Mouse (Mus musculus) lung, embryonic 15.5 days (tissue): ENCODE results near the gene Aif1. TPM values are rescaled to one million over a fixed set of nuclear protein-coding genes. Genes with fewer than 3 reads are reported as not detected.
A peak's percentile ranks its signal among the peaks of the same experiment; 100 is the strongest.

ENCODE experiments used
- ATAC-seq: fragments of 200-750 bp; cut with Nextera tagmentation; 2 replicates; pipeline ENCODE4 v1.8.0; 2017; ENCODE audit warnings: moderate number of reproducible peaks, borderline replicate concordance; ENCODE audit not compliant: low FRiP score, low TSS enrichment; ENCODE audit errors: extremely low read depth
- H3K27ac ChIP-seq: fragments of 300-500 bp; sonication (generic); 2 replicates; pipeline ENCODE4 v1.5.1; 2015; ENCODE audit warnings: moderate library complexity, mild to moderate bottlenecking, inconsistent platforms
- H3K27me3 ChIP-seq: fragments of 300-500 bp; sonication (generic); 2 replicates; pipeline ENCODE4 v1.6.1; 2015; ENCODE audit warnings: inconsistent platforms
- H3K36me3 ChIP-seq: fragments of 300-500 bp; sonication (generic); 2 replicates; pipeline ENCODE4 v1.6.1; 2015; ENCODE audit warnings: inconsistent platforms
- H3K4me1 ChIP-seq: fragments of 300-500 bp; sonication (generic); 2 replicates; pipeline ENCODE4 v1.6.1; 2015; ENCODE audit warnings: inconsistent platforms
- H3K4me2 ChIP-seq: fragments of 300-500 bp; sonication (generic); 2 replicates; pipeline ENCODE4 v1.6.1; 2015; ENCODE audit warnings: inconsistent platforms, mild to moderate bottlenecking, moderate library complexity
- H3K4me3 ChIP-seq: fragments of 300-500 bp; sonication (generic); 2 replicates; pipeline ENCODE4 v1.5.1; 2015; ENCODE audit warnings: mild to moderate bottlenecking, inconsistent platforms
- H3K9ac ChIP-seq: fragments of 300-500 bp; sonication (generic); 2 replicates; pipeline ENCODE4 v1.6.1; 2015; ENCODE audit warnings: inconsistent platforms
- H3K9me3 ChIP-seq: fragments of 300-500 bp; sonication (generic); 2 replicates; pipeline ENCODE4 v1.6.1; 2016; ENCODE audit warnings: inconsistent platforms
- WGBS: fragments of 180-500 bp; shearing (Covaris S2); methylation state at CpG from one replicate; pipeline ENCODE4 v1.1.7; 2015; 5-methylcytosine and 5-hydroxymethylcytosine counted together
- polyA plus RNA-seq: library from polyadenylated mRNA; unstranded; fragments of >200 nt; fragmentation: Nextera tagmentation; extraction: Ambion mirVana; gene quantifications from 2 replicates; pipeline ENCODE4 v1.2.1, GENCODE M21; 2015

Gene Aif1
- polyA plus RNA-seq, 1 experiment from 2014 or later: 6.9 TPM

DNA sequence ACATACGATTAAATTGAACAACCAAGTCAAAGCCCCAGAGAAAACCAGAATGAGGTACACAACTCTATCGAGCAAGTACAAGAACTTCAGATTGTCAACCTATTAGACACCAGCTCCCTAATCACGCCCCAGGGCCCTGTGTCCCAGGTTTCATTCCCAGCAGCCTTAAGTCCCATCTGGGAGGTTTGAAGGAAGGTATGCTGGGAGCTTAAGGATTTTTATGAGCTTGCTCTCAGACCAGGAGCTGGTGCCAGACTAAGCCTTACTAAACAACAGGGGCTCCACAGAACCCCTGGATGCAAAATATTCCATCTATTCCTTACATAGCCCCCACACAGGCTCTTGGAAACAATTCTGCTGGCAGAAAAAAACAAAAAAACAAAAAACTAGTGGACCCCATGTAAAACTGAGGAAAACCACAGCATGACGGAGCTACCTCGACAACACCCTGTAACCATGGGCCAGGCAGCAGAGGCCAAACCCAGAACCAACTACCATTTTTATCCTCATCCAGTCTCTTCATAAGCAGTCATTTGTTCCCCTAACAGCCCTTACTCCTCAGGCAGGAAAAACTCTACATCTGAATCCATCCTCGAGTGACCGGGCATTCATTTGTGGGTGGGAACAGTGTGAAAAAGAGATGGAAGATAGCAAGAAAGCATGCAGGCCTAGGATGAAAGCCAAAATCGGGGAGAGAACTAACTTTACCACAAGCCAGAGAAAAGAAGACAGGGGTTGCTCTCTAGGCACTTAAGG lies 12.4 kb downstream of the Aif1 start:
- H3K4me1 ChIP-seq: peaks cover 29% of the 10 kb centered on the region
- no peaks in the 10 kb centered on the region for H3K9me3 ChIP-seq
- peak overlapping the region; percentile 90 for H3K4me3 ChIP-seq
- 5% methylated on average over 8 of the region's 8 CpGs for WGBS
- ATAC-seq: no peak
- H3K9ac ChIP-seq: peak overlapping the region; percentile 97
- peaks cover 35% of the 10 kb centered on the region for H3K36me3 ChIP-seq
- peak overlapping the region; percentile 94 for H3K27ac ChIP-seq
- peak overlapping the region; percentile 89 for H3K4me2 ChIP-seq
- no peaks in the 10 kb centered on the region for H3K27me3 ChIP-seq

DNA sequence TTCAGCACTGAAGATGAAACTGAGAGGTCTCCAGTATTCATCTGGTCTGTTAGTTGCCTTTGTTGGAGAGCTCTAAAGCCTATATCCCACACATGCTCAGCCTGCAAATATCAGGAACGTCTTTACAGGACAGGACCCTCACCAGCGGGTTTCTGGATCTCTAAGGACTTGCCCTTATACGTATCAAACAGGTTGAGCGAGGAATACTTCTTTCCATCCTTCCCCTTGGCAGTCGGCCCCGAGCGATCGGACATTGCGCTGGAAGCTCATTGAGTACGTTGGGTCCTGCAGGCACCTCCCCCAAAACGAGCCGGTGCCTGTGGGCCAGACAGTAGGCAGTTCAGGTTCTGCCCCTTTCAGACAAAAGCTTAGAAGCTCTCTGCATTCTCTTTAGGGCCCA lies 13.1 kb downstream of the Aif1 start:
- H3K4me2 ChIP-seq: peak overlapping the region; percentile 89
- peaks cover 43% of the 10 kb centered on the region for H3K36me3 ChIP-seq
- peak overlapping the region; percentile 97 for H3K9ac ChIP-seq
- peak overlapping the region; percentile 90 for H3K4me3 ChIP-seq
- ATAC-seq: no peak
- no peaks in the 10 kb centered on the region for H3K27me3 ChIP-seq
- H3K9me3 ChIP-seq: no peaks in the 10 kb centered on the region
- H3K27ac ChIP-seq: no peak overlapping the region
- WGBS: 16% methylated on average over 12 of the region's 12 CpGs
- H3K4me1 ChIP-seq: peaks cover 29% of the 10 kb centered on the region

GRCm38 (mm10) chr17:35162121-35162520 lies 13.7 kb downstream of the Aif1 start:
- Histone ChIP-seq H3K27ac (no peak overlapping the region), H3K36me3 (peaks cover 49% of the 10 kb centered on the region), H3K4me3 (peak overlapping the region; percentile 90), H3K27me3 (no peaks in the 10 kb centered on the region), H3K9ac (peak overlapping the region; percentile 97; the same call in 1 of the 2 replicates), H3K9me3 (no peaks in the 10 kb centered on the region), H3K4me1 (peaks cover 29% of the 10 kb centered on the region), H3K4me2 (peak overlapping the region; percentile 89)
- 52% methylated on average over 14 of the region's 14 CpGs for WGBS
- ATAC-seq: no peak

- Histone ChIP-seq H3K27me3 (no peaks in the 10 kb centered on the region), H3K36me3 (peaks cover 56% of the 10 kb centered on the region), H3K4me3 (no peak overlapping the region), H3K4me2 (no peak overlapping the region), H3K27ac (no peak overlapping the region), H3K9ac (no peak overlapping the region), H3K4me1 (peaks cover 25% of the 10 kb centered on the region), H3K9me3 (no peaks in the 10 kb centered on the region)
- no peak for ATAC-seq
- WGBS: 80% methylated on average over 11 of the region's 11 CpGs
These were observed 14.4 kb downstream of the Aif1 start for GRCm38 (mm10) chr17:35161421-35161820.

DNA sequence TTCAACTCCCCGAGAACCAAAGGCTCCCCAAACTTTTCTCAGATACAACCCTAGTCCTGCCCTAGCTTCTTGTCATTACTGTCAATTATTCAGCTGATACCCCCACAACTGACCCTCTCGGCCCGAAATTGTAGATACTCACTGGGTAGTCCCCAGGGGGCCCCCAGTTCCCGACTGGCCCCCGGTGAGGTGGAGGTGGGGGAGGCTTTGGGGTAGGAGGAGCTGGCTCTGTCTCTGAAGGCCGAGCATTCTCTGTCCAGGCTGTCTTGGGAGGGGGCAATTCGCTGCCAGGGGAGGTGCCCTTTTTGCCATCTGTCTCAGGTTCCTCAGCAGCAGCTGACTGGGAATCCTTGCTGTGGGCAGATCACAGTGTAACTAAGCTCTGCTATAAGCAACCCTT lies 16.2 kb downstream of the Aif1 start:
- Histone ChIP-seq H3K9me3 (no peaks in the 10 kb centered on the region), H3K4me3 (no peak overlapping the region), H3K27ac (no peak overlapping the region), H3K4me2 (no peak overlapping the region), H3K36me3 (peaks cover 74% of the 10 kb centered on the region), H3K27me3 (no peaks in the 10 kb centered on the region), H3K9ac (no peak overlapping the region), H3K4me1 (peaks cover 16% of the 10 kb centered on the region)
- no peak for ATAC-seq
- 80% methylated on average over 7 of the region's 7 CpGs for WGBS

GRCm38 (mm10) chr17:35158850-35159593 lies 16.8 kb downstream of the Aif1 start:
- 88% methylated on average over 16 of the region's 16 CpGs for WGBS
- Histone ChIP-seq H3K4me3 (no peak overlapping the region), H3K4me1 (peaks cover 16% of the 10 kb centered on the region), H3K27me3 (no peaks in the 10 kb centered on the region), H3K9me3 (no peaks in the 10 kb centered on the region), H3K9ac (no peak overlapping the region), H3K36me3 (peaks cover 80% of the 10 kb centered on the region), H3K27ac (no peak overlapping the region), H3K4me2 (no peak overlapping the region)
- ATAC-seq: no peak

DNA sequence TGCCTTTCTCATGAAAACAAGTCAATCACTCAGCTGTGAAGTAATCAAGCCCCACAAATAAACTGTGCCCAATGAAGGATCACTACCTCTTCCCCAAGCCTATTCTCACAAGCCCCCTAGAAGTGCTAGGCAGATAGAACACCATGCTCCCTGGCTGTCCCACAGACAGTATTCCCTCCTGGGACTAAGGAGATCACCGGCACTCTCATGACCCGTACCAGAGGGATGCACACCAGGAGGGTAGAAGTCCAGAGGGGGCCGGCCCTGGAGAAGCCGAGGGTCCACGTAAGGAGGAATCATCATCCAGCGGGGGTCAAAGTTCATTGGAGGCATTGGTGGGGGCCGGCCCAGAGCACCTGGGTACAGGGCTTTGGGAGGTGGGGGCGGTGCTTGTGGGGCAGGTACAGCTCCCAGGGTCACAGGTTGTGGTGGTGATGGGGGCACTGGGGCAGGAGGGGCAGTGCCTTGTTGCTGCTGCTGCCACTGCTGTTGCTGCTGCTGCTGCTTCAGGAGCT lies 18.1 kb downstream of the Aif1 start:
- peaks cover 93% of the 10 kb centered on the region for H3K36me3 ChIP-seq
- 98% methylated on average over 8 of the region's 8 CpGs for WGBS
- H3K4me3 ChIP-seq: no peak overlapping the region
- no peak for ATAC-seq
- no peak overlapping the region for H3K9ac ChIP-seq
- H3K9me3 ChIP-seq: no peaks in the 10 kb centered on the region
- H3K4me1 ChIP-seq: peaks cover 13% of the 10 kb centered on the region
- no peaks in the 10 kb centered on the region for H3K27me3 ChIP-seq
- no peak overlapping the region for H3K4me2 ChIP-seq
- no peak overlapping the region for H3K27ac ChIP-seq

GRCm38 (mm10) chr17:35157254-35157653 lies 18.6 kb downstream of the Aif1 start:
- Histone ChIP-seq H3K36me3 (peaks cover 97% of the 10 kb centered on the region), H3K9ac (no peak overlapping the region)

DNA sequence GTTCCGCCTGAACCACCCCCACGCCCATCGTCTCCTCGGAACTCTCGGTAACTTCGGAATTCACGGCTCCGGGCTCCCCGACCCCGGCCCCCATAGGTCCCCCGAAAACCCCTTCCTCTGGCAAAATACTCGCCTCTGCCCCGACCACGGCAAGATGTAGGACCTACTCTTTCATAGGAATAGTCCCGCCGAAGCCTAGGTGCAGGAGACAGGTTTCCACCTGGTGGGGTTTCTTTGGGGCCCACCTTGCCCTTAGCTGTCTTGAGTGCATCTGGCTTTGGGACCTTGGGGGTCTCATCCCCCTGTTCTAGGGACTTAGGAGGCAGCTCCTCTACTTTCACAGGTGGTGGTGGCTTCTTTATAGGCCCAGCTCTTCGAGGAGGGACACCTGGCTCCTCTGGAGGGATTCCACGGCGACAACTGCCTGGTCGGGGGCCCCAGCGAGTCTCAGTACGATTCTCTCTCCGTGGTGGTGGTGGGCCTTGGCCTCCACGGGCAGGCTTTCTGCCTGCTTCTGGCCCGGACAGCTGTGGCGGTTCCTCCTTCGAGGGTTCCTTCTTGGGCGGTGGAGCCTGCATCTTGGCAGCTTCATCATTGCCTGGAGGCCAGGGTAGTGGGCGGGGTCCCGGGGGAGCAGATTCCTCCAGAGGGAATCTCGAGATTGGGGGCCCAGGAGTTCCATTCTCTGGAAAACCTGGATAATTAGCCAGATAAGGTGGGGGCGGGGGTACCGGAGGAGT lies 19.2 kb downstream of the Aif1 start:
- H3K27me3 ChIP-seq: no peaks in the 10 kb centered on the region
- H3K9me3 ChIP-seq: no peaks in the 10 kb centered on the region
- 0 out of 2 replicates have a peak, but pooled peaks cover 4% of the 10 kb centered on the region for H3K4me1 ChIP-seq
- H3K4me2 ChIP-seq: no peak overlapping the region
- H3K4me3 ChIP-seq: no peak overlapping the region
- no peak for ATAC-seq
- H3K36me3 ChIP-seq: peaks cover 100% of the 10 kb centered on the region
- no peak overlapping the region for H3K27ac ChIP-seq
- no peak overlapping the region for H3K9ac ChIP-seq
- 87% methylated on average over 33 of the region's 33 CpGs for WGBS

More at GRCm38 (mm10) chr17:35157254-35157653, 18.6 kb downstream of the Aif1 start:
- Histone ChIP-seq H3K4me3 (no peak overlapping the region), H3K27ac (no peak overlapping the region), H3K4me2 (no peak overlapping the region), H3K27me3 (no peaks in the 10 kb centered on the region), H3K9me3 (no peaks in the 10 kb centered on the region), H3K4me1 (peaks cover 8% of the 10 kb centered on the region)
- WGBS: 92% methylated on average over 8 of the region's 8 CpGs
- no peak for ATAC-seq

DNA sequence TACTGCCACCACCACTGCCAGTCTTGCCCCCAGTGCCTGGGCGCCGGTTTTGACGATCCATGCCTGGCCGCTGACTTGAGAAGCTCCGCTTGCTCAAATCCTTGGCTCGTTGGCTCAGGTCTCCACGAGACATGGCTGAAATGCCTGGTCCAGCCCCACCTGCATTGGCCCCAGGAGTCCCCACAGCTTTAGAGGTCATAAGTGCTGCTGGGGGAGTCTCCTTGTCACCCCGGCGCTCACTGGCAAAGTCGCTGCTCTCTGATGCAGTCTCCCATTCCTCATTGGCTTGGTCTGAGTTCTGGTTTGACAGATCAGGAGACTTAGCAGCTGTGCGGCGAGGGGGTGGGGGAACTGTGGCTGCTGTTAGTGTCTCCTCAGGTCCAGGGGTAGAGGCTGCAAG lies 20.4 kb downstream of the Aif1 start:
- ATAC-seq: no peak
- Histone ChIP-seq H3K4me2 (no peak overlapping the region), H3K9ac (no peak overlapping the region), H3K36me3 (peaks cover 98% of the 10 kb centered on the region), H3K27ac (no peak overlapping the region), H3K4me3 (no peak overlapping the region), H3K27me3 (no peaks in the 10 kb centered on the region), H3K9me3 (no peaks in the 10 kb centered on the region), H3K4me1 (no peaks in the 10 kb centered on the region)
- WGBS: 89% methylated on average over 12 of the region's 12 CpGs

- H3K27me3 ChIP-seq: no peaks in the 10 kb centered on the region
- no peak overlapping the region for H3K9ac ChIP-seq
- H3K9me3 ChIP-seq: no peaks in the 10 kb centered on the region
- no peak for ATAC-seq
- H3K4me3 ChIP-seq: no peak overlapping the region
- WGBS: 79% methylated on average over 7 of the region's 7 CpGs
- no peak overlapping the region for H3K27ac ChIP-seq
- peaks cover 98% of the 10 kb centered on the region for H3K36me3 ChIP-seq
- H3K4me1 ChIP-seq: no peaks in the 10 kb centered on the region
- no peak overlapping the region for H3K4me2 ChIP-seq
These were observed 21.3 kb downstream of the Aif1 start for GRCm38 (mm10) chr17:35154616-35155015.
